22 mouse cellular contexts compared by ENCODE assay signal in the genomic region with DNA sequence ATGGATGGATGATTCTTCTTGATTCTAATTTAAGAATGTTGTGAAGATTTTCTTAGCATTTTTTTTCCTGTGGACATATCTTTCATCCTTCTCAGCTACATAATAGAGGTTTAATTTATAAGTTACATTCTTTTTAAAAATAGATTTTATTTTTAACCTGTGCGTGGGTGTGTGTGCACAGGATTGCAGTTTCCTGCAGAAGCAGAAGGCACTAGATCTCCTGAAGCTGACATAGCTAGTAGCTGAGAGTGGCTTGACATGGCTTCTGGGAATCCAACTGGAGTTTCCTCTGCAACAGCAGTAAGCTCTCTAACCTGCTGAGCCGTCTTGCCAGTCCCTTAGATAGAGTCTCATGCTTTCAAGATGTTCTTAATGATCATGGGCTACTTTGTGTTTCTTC.
"Had no signal": no experiment of that assay in that cellular context is flagged by ENCODE, and none has a peak within 500 bp of the region (broad histone marks: within the 10 kb centered on the region; RNA-seq: fewer than 3 reads in every experiment).

No protein-coding gene starts in this region.

- DNase-seq: liver, postnatal 0 days; lung, adult 2 months; lung, postnatal 14 days; lung, postnatal 36 days; midbrain, embryonic 14.5 days; retina, postnatal 1 day; right cerebral cortex, adult 18-20 months; right cerebral cortex, postnatal 25 days; right cerebral cortex, postnatal 4 days; spleen, adult 18-20 months; thymus, adult 2 months; thymus, postnatal 25 days; thymus, postnatal 4 days had no signal

- H3K36me3 ChIP-seq: lung, embryonic 15.5 days; midbrain, embryonic 10.5 days; midbrain, embryonic 12.5 days; neural tube, embryonic 13.5 days; neural tube, embryonic 15.5 days had no signal

- H3K27ac ChIP-seq: lung, embryonic 15.5 days; macrophage; midbrain, embryonic 10.5 days; midbrain, embryonic 12.5 days; neural tube, embryonic 13.5 days; neural tube, embryonic 15.5 days had no signal

- H3K9ac ChIP-seq: liver, postnatal 0 days; lung, embryonic 15.5 days; midbrain, embryonic 12.5 days; neural tube, embryonic 13.5 days; neural tube, embryonic 15.5 days had no signal

- H3K4me3 ChIP-seq: lung, embryonic 15.5 days; midbrain, embryonic 10.5 days; midbrain, embryonic 12.5 days; myocyte; neural tube, embryonic 13.5 days; neural tube, embryonic 15.5 days had no signal

- H3K27me3 ChIP-seq: lung, embryonic 15.5 days; midbrain, embryonic 12.5 days; neural tube, embryonic 13.5 days; neural tube, embryonic 15.5 days had no signal

- H3K4me1 ChIP-seq: lung, embryonic 15.5 days; midbrain, embryonic 10.5 days; midbrain, embryonic 12.5 days; neural tube, embryonic 13.5 days; neural tube, embryonic 15.5 days had no signal

- H3K9me3 ChIP-seq: lung, embryonic 15.5 days; midbrain, embryonic 10.5 days; midbrain, embryonic 12.5 days; neural tube, embryonic 13.5 days; neural tube, embryonic 15.5 days had no signal

- H3K4me2 ChIP-seq: lung, embryonic 15.5 days; midbrain, embryonic 12.5 days; neural tube, embryonic 13.5 days; neural tube, embryonic 15.5 days had no signal

- ATAC-seq: liver, postnatal 0 days; lung, postnatal 0 days; midbrain, embryonic 16.5 days had no signal
